Mouse (Mus musculus): ENCODE data around the gene Itih1. TPM values are rescaled to one million over a fixed set of nuclear protein-coding genes. Genes with fewer than 3 reads are reported as not detected.
A peak's percentile ranks its signal among the peaks of the same experiment; 100 is the strongest.

The Itih1 gene
- total RNA-seq, 1 experiment = 0.04 TPM

GRCm38 (mm10) chr14:30943860-30944674 is 978 bp upstream of the Itih1 start:
- in situ Hi-C loops (cut with MboI; ENCODE audit: low sequenced_read_pairs in 2 of 2, unreplicated experiment in 2 of 2) = no loop called here
- Histone ChIP-seq H3K4me1 (ENCODE audit: control insufficient read depth in 2 of 2, insufficient read depth in 2 of 2, low read length in 2 of 2, poor library complexity in 1 of 2) (no peaks in the 10 kb centered on the region), H3K9ac (ENCODE audit: insufficient read depth, low read depth, low read length, poor library complexity, severe bottlenecking) (no peak overlapping the region), H3K36me3 (ENCODE audit: control insufficient read depth, insufficient read depth, low read length, poor library complexity, severe bottlenecking) (no peaks in the 10 kb centered on the region), H3K27ac (ENCODE audit: insufficient read depth, low read depth, low read length, poor library complexity, severe bottlenecking) (no peak overlapping the region), H3K4me3 (ENCODE audit: insufficient read depth in 1 of 2, low read depth in 1 of 2, low read length in 2 of 2, poor library complexity in 1 of 2, severe bottlenecking in 1 of 2) (no peak overlapping the region), H3K9me3 (ENCODE audit: control insufficient read depth, insufficient read depth, low read depth, low read length) (no peaks in the 10 kb centered on the region)
- DNase-seq (ENCODE audit: low read depth, low spot score) = peak; percentile 40
- TF ChIP-seq HCFC1 (IDR thresholded peaks at IDR 0.05; ENCODE audit: borderline replicate concordance, insufficient read depth, low read length) (no peak), ZC3H11A (IDR thresholded peaks at IDR 0.05; ENCODE audit: borderline replicate concordance, low read depth, low read length) (peak; percentile 57; the same call in 1 of the 2 replicates)

GRCm38 (mm10) chr14:30942254-30942653 is 835 bp downstream of the Itih1 start:
- DNase-seq (ENCODE audit: low read depth, low spot score) = no peak
- H3K27ac ChIP-seq (ENCODE audit: insufficient read depth, low read depth, low read length, poor library complexity, severe bottlenecking) = no peak overlapping the region

GRCm38 (mm10) chr14:30933351-30933750 is 9.7 kb downstream of the Itih1 start:
- Histone ChIP-seq H3K9me3 (ENCODE audit: control insufficient read depth, insufficient read depth, low read depth, low read length) (no peaks in the 10 kb centered on the region), H3K27ac (ENCODE audit: insufficient read depth, low read depth, low read length, poor library complexity, severe bottlenecking) (no peak overlapping the region), H3K9ac (ENCODE audit: insufficient read depth, low read depth, low read length, poor library complexity, severe bottlenecking) (no peak overlapping the region), H3K4me3 (ENCODE audit: insufficient read depth in 1 of 2, low read depth in 1 of 2, low read length in 2 of 2, poor library complexity in 1 of 2, severe bottlenecking in 1 of 2) (no peak overlapping the region), H3K36me3 (ENCODE audit: control insufficient read depth, insufficient read depth, low read length, poor library complexity, severe bottlenecking) (no peaks in the 10 kb centered on the region), H3K4me1 (ENCODE audit: control insufficient read depth in 2 of 2, insufficient read depth in 2 of 2, low read length in 2 of 2, poor library complexity in 1 of 2) (peaks cover 0 to 1% of the 10 kb centered on the region in 2 experiments; a peak in 1 of 4 replicates)
- no peak for DNase-seq (ENCODE audit: low read depth, low spot score)
- TF ChIP-seq CHD2 (IDR thresholded peaks at IDR 0.05; ENCODE audit: low read depth, low read length) = no peak
- TF ChIP-seq ZNF384 (IDR thresholded peaks at IDR 0.05; ENCODE audit: low read depth, low read length) = no peak
- TF ChIP-seq MAFK (IDR thresholded peaks at IDR 0.05; ENCODE audit: insufficient read depth, low read depth, low read length) = no peak
- in situ Hi-C loops (cut with MboI; ENCODE audit: low sequenced_read_pairs in 2 of 2, unreplicated experiment in 2 of 2) = no loop called here

More at GRCm38 (mm10) chr14:30942254-30942653, 835 bp downstream of the Itih1 start:
- in situ Hi-C loops (cut with MboI; ENCODE audit: low sequenced_read_pairs in 2 of 2, unreplicated experiment in 2 of 2) = no loop called here
- Histone ChIP-seq H3K9me3 (ENCODE audit: control insufficient read depth, insufficient read depth, low read depth, low read length) (no peaks in the 10 kb centered on the region), H3K4me3 (ENCODE audit: insufficient read depth in 1 of 2, low read depth in 1 of 2, low read length in 2 of 2, poor library complexity in 1 of 2, severe bottlenecking in 1 of 2) (no peak overlapping the region), H3K9ac (ENCODE audit: insufficient read depth, low read depth, low read length, poor library complexity, severe bottlenecking) (no peak overlapping the region), H3K36me3 (ENCODE audit: control insufficient read depth, insufficient read depth, low read length, poor library complexity, severe bottlenecking) (no peaks in the 10 kb centered on the region), H3K4me1 (ENCODE audit: control insufficient read depth in 2 of 2, insufficient read depth in 2 of 2, low read length in 2 of 2, poor library complexity in 1 of 2) (peaks cover 0 to 1% of the 10 kb centered on the region in 2 experiments; a peak in 1 of 4 replicates)
- TF ChIP-seq MAFK (IDR thresholded peaks at IDR 0.05; ENCODE audit: insufficient read depth, low read depth, low read length) (no peak), ZC3H11A (IDR thresholded peaks at IDR 0.05; ENCODE audit: borderline replicate concordance, low read depth, low read length) (no peak), CHD2 (IDR thresholded peaks at IDR 0.05; ENCODE audit: low read depth, low read length) (no peak), HCFC1 (IDR thresholded peaks at IDR 0.05; ENCODE audit: borderline replicate concordance, insufficient read depth, low read length) (no peak), ZNF384 (IDR thresholded peaks at IDR 0.05; ENCODE audit: low read depth, low read length) (no peak)

GRCm38 (mm10) chr14:30930386-30930785 is 12.7 kb downstream of the Itih1 start:
- in situ Hi-C loops (cut with MboI; ENCODE audit: low sequenced_read_pairs in 2 of 2, unreplicated experiment in 2 of 2) = no loop called here
- DNase-seq (ENCODE audit: low read depth, low spot score) = no peak
- no peaks in the 10 kb centered on the region for H3K4me1 ChIP-seq (ENCODE audit: control insufficient read depth in 2 of 2, insufficient read depth in 2 of 2, low read length in 2 of 2, poor library complexity in 1 of 2)
- no peak for TF ChIP-seq MAFK (IDR thresholded peaks at IDR 0.05; ENCODE audit: insufficient read depth, low read depth, low read length)
- no peak for TF ChIP-seq CHD2 (IDR thresholded peaks at IDR 0.05; ENCODE audit: low read depth, low read length)
- no peak for TF ChIP-seq ZNF384 (IDR thresholded peaks at IDR 0.05; ENCODE audit: low read depth, low read length)
- TF ChIP-seq ZC3H11A (IDR thresholded peaks at IDR 0.05; ENCODE audit: borderline replicate concordance, low read depth, low read length) = no peak
- no peak for TF ChIP-seq HCFC1 (IDR thresholded peaks at IDR 0.05; ENCODE audit: borderline replicate concordance, insufficient read depth, low read length)
- no peak overlapping the region for H3K9ac ChIP-seq (ENCODE audit: insufficient read depth, low read depth, low read length, poor library complexity, severe bottlenecking)
- H3K27ac ChIP-seq (ENCODE audit: insufficient read depth, low read depth, low read length, poor library complexity, severe bottlenecking) = no peak overlapping the region
- H3K9me3 ChIP-seq (ENCODE audit: control insufficient read depth, insufficient read depth, low read depth, low read length) = no peaks in the 10 kb centered on the region
- no peaks in the 10 kb centered on the region for H3K36me3 ChIP-seq (ENCODE audit: control insufficient read depth, insufficient read depth, low read length, poor library complexity, severe bottlenecking)
- no peak overlapping the region for H3K4me3 ChIP-seq (ENCODE audit: insufficient read depth in 1 of 2, low read depth in 1 of 2, low read length in 2 of 2, poor library complexity in 1 of 2, severe bottlenecking in 1 of 2)
